Mouse (Mus musculus) thymus, postnatal 0 days (tissue): ENCODE measurements at regions not wholly inside any gene's neighbourhood (a gene's known extent, or its start where the extent isn't known, plus 50 kb on each side); places are given as distances from the start of the nearest gene placed in this dataset.

ENCODE experiments used
- DNase-seq: peaks from one replicate; pipeline ENCODE4 v3.0.0-alpha.2; 2015; ENCODE audit warnings: low spot score

DNA sequence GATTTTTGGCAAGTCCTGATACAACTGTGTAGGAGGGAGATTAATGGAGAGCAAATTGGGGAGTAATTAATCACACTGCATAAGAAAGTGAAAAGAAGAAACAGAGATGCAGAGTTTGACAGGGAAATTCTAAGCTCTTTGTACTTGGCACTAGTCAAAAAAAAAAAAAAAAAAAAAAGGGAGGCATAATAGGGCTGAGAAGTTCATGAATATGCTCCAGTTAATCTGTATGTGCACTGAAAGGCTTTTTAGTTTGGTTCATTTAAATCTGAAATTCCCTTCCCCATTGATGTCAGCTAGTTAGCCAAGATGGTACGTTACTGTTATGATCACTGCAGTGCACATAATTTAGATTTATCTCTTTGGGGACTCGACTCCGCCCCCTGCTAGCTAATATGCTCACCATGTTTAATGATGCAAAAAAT lies 470.8 kb upstream of the Map3k7 start:
- DNase-seq = no peak

GRCm38 (mm10) chr4:31499888-31500287 lies 464.0 kb upstream of the Map3k7 start:
- DNase-seq = no peak

GRCm38 (mm10) chr4:31500432-31500831 lies 463.5 kb upstream of the Map3k7 start:
- no peak for DNase-seq

DNA sequence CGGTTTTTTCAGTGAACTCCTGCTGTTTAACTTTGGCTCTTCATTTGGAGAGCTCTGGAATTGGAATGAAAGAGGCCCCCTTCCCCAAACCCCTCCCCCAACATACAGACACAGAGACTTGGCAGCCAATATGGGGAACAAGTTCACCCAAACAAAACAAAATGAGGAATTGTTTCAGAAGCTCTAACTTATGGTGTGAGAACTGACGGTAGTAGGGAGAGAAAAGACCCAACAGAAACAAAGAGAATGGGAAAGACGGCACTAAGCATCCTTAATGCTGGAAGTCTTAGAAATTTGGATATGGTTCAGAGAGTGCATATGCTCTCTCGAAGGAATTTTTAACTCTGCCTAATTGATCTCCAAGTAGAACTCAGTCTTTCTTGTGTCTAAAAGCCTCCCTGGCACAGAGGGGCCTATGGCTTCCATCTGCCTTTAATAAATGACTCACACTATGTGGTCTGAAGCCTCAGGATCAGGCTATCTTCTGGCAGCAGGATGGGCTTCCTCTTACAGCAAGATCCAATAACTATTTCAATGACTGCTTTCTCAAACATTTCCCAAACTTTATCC lies 438.2 kb upstream of the Map3k7 start:
- no peak for DNase-seq

DNA sequence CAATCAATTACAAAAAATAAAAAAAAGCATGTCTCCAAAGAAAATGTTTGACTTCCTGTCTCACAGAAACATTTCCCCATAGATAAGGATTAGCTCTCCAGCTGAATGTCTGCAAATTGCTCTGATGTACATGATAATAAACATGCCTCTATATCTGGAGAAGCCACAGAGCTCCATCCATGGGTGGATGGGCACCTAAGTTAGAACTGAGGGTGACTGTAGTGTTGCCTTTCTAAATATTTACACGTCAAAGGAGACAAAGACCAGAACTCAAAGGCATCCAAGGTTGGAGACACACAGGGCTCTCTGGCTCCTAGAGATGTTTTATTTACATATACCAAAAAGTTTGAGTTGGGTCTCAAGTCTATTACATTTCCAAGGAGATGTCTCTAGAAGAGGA lies 427.1 kb upstream of the Map3k7 start:
- no peak for DNase-seq

DNA sequence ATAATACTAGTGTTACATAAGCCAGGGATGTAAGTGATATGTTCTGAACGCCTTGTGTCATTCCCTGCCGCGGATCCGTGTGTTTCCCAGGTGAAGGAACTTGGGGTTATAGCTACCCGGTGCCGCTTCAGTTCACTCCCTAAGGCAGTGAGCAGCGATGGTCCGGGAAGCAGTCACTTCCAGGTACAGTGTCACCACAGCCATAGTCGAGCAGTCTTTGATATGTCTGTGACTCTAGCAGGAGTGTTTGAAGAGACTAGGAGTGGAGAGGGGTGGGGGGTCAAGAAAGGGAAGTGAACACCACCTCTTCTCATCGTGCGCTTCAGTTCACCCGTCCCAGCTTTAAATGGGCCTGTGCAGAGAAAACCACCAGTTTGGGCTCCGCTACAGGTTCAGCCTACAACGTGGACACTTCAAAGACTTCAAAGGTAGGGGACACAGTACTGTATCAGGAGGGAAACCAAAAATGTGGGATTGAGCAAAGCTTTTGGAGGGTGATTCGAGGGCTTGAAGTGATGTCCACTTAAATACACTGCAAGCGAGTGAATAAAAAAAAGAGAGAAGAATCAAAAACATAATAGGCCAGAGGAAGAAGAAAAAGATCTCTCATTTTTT lies 410.0 kb upstream of the Map3k7 start:
- DNase-seq = no peak

DNA sequence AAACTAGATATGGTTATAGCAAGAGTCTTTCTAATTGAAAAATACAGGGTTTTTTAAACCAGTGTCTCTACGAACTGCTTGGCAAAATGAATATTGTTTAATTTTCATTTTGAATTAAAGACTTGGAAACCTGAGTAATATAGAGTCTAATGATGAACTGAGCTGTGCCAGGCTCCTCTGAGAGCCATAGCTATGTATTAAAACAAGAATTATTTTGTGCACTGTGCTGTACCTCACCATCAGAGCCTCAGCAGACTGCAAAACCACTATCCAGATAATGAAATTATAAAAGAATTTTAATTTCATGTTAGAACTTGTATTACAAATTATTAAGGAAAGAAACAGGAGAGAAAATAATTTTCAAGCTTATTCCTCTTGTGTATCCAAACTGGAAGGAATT lies 408.8 kb upstream of the Map3k7 start:
- DNase-seq = no peak

- DNase-seq = no peak
Measured at GRCm38 (mm10) chr4:31557261-31557660, 406.6 kb upstream of the Map3k7 start.

DNA sequence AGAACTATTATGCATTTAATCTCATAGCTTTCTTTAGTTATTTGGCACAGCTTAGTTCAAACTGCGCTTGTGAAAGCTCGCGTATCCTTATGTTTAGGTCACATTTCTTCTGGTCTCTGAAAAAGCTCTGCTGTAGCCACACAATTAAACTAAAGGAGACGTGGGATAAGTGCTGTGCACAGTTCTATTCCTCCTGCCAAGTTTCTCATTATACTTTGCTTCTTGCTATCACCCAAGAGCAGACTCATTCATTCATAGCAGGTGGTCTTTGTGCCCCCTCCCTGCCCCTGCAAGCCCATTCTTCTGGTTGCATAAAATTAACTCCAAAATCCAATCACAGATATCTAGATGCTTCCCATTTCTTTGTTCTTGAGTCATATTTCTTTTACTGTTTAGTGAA lies 403.6 kb upstream of the Map3k7 start:
- DNase-seq = no peak

GRCm38 (mm10) chr4:31561183-31561582 lies 402.7 kb upstream of the Map3k7 start:
- DNase-seq = no peak

- DNase-seq = peak; percentile 15
Measured at GRCm38 (mm10) chr4:31561823-31562222, 402.1 kb upstream of the Map3k7 start.

DNA sequence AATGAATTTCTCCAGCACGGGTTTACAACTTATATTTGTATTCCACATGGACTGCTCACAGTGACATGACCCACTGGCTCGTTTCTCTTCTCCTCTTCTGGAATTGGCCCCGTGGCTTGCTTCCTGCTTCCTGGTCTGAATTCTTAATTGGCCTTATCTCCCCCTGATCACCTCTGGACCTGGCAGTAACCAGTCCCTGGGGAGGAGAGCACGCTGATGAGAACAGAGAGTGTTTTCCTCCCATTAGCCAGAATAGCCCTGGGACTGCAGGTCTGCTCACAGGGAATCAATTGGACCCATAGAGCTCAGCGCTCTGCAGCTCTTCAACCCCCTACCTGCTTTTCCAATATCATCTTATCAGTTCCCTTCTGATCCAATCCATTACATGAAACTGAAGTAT lies 397.7 kb upstream of the Map3k7 start:
- no peak for DNase-seq

DNA sequence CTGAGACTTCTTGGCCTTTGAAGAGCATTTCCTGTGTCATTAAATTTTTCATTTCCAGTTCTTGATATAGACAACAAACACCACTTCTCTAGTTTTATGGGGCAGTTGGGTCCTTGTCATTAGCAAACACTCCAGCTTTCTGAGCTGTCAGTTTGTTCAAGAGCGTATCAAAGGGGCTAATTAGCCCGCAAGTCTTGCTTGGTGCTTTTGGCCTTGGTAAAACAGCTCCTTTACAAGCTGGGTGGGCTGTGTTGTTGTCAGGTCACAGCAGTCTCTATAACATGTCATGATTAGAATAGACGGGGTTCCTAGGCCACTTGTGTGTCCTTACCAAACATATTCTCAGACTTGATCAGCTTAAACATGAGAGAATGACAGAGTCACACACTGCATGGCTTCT lies 397.1 kb upstream of the Map3k7 start:
- no peak for DNase-seq

GRCm38 (mm10) chr4:31569687-31570086 lies 394.2 kb upstream of the Map3k7 start:
- DNase-seq = no peak

DNA sequence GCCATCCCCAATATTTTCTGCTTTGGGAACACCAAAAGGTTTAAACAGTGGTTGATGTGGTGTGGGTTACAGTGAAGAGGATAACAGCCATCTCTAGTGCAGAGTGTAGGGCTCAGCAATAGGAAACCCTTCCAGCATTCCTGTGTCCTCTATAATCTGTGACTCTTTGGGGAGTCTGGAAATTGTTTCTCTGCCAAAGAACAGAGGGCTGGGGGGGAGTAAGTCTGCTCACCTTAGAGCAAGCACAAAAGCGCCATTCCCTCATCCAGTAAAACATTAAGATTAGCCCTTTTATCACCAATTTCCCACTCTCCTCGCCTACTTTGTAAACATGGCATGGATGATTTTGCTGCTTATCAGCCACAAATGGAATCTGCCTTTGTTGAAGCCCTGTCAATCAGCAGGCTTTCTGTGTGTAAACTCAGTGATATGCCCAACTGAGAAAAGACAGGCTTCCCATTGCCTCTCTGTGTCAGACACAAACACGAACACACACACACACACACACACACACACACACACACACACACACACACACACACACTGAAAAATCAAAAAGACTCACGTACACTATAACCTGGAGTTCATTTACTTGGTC lies 386.8 kb upstream of the Map3k7 start:
- DNase-seq = no peak

DNA sequence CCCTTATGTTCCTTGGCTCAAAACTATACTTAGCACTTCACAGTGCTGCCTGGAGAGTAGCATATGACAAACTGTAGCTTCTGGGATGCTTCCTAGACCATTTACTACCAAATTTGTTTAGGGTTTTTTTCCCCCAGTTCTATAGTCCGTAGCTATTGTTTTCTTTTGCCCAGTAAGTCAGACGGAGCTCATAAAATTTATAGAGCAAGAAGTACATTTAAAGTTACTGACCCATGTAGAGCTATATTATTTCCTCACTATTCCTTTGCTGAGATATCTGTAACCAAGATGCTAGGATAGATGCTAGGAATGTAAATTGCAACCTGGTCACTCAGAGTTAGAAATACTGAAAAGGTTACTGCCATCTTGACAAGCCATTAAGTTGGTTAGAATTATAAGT lies 380.4 kb upstream of the Map3k7 start:
- no peak for DNase-seq

DNA sequence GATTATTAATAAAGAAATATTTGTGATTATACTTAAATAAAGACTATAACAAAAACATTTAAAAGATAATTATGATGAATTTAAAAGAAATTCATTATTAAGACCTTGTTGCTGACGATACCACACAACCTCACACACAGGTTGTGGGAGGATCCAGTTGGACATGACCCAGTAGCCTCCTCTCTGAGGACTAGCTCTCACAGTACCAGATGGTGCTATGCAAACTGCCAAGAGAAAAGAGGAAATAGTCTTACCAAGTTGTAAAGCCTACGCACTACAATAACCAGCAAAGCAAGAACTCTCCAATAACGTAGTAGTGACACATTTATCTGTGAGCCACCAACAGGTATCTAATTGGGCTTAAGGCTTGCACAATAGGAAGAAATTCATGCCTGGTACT lies 379.7 kb upstream of the Map3k7 start:
- no peak for DNase-seq

DNA sequence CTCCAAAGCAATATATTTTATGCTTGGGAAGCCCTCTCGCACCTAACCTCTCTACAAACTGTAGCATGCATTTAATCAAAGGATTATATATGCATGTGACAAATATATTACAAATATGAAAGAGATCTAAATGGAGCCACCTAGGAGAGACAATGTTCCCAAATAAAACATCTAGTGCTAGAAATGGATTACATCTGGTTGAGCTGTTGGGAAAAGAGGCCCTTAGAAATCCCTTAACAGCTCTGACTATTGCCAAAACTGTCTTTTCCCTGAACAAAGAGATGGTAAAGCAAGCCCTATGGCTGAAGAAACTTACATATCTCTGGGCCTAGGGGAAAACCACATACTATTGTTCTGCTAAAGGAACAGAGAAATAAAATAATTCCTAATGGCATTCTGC lies 369.8 kb upstream of the Map3k7 start:
- DNase-seq = no peak

DNA sequence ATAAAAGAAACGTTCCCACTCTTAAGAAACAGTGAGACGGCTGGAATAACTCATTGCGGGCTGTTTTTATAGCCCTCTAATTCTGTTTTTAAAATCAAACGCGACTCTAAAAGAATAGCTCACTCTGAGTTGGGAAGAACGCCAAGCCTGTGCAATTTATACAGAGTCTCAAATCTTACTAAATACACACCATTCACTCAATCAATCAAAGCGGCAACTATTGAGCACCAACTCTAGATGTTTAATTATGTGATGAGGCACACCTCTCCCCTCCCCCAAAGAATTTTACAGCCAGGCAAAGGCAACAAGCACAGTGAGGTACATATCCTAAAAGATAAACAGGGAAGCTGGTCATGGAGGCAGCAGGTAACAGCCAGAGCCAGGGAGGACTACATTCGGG lies 362.4 kb upstream of the Map3k7 start:
- DNase-seq = no peak

- no peak for DNase-seq
Measured at GRCm38 (mm10) chr4:31603776-31604175, 360.1 kb upstream of the Map3k7 start.

DNA sequence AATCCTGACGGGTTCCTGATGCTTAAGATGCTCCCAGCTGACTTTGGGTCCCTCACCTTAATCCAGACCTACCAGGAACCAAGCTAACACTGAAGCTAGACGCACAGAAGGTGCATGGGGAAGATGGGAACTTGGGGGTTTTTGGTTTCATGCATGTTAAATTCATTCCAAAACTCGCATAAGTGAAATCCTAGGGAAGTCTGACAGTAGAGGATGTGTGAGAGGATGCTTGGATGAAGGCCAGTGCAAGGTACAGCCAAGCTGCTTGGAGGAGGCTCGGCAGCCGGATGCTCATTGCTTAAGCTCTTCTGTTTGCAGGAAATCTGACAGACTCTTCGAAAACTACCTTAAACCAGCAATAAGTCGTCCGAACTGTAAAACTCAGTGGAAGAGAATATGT lies 355.1 kb upstream of the Map3k7 start:
- DNase-seq = no peak

- DNase-seq = no peak
Measured at GRCm38 (mm10) chr4:31609559-31609958, 354.3 kb upstream of the Map3k7 start.

DNA sequence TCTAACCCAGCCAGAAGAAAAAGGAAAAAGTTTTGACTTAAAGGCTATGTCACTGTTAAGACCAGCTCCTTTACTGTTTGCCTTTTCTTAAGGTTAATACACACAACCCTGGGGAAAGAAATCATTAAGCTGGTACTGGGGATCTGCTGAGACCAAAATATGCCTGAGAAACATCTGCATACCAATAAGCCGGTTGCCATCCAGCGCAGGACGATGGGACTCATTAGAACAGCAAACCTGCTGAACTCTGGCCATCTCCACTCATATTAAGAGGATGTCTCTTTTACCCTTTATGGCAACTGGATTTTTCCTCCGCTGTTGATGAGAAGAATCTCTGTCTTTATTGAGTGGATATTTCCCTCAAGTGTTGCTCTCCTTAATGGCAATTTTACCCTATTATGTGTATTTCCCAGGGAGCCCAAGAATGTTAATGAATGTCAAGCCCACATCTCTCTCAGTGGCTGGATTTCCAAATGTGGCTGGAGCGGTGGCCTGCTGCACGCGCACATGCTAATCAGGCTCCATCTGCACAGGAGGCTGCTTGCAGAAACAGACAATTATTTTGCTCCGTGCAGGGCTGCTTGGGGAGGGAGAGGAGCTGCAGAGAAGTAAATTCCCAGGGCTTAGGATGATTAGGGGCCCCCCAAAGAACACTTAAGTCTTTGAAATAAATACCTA lies 351.6 kb upstream of the Map3k7 start:
- DNase-seq = no peak
